Mouse (Mus musculus): ENCODE measurements around the gene Rnf224.
A peak's percentile ranks its signal among the peaks of the same experiment; 100 is the strongest.
"Not testable (repeated sequence)": the region's sequence is repeated elsewhere in the genome, so short reads cannot be mapped to it uniquely, and the experiment has no call there.

Gene Rnf224

GRCm38 (mm10) chr2:25236614-25237013, at the start of gene Rnf224:
TSS of gene Rnf224 (minus strand) at chr2:25236787.
- DNase-seq (ENCODE audit: low spot score in 2 of 2): no peak

- no peak for DNase-seq (ENCODE audit: low spot score in 2 of 2)
Observed at GRCm38 (mm10) chr2:25286314-25286713, 49.7 kb upstream of the Rnf224 start.

GRCm38 (mm10) chr2:25285551-25285950, 49.0 kb upstream of the Rnf224 start:
- DNase-seq (ENCODE audit: low spot score in 2 of 2): no peak

- peak; percentile 85 to 94 for DNase-seq (ENCODE audit: low spot score in 2 of 2)
Observed at GRCm38 (mm10) chr2:25278928-25279882, 42.6 kb upstream of the Rnf224 start.

GRCm38 (mm10) chr2:25273010-25273409, 36.4 kb upstream of the Rnf224 start:
- no peak for DNase-seq (ENCODE audit: low spot score in 2 of 2)

GRCm38 (mm10) chr2:25272515-25272914, 35.9 kb upstream of the Rnf224 start:
- DNase-seq (ENCODE audit: low spot score in 2 of 2): no peak

GRCm38 (mm10) chr2:25271827-25272511, 35.4 kb upstream of the Rnf224 start, which contains the start of the genes Ssna1 and Anapc2:
TSS of gene Ssna1 (minus strand) at chr2:25272438.
TSS of gene Anapc2 (plus strand) at chr2:25272478.
- peak; percentile 98 to 99 for DNase-seq (ENCODE audit: low spot score in 2 of 2)

- DNase-seq (ENCODE audit: low spot score in 2 of 2): no peak
Observed at GRCm38 (mm10) chr2:25267746-25268309, 31.2 kb upstream of the Rnf224 start.

- no peak for DNase-seq (ENCODE audit: low spot score in 2 of 2)
Observed at GRCm38 (mm10) chr2:25267241-25267640, 30.7 kb upstream of the Rnf224 start.

- DNase-seq (ENCODE audit: low spot score in 2 of 2): no peak
Observed at GRCm38 (mm10) chr2:25266720-25267119, 30.1 kb upstream of the Rnf224 start.

- DNase-seq (ENCODE audit: low spot score in 2 of 2): no peak
Observed at GRCm38 (mm10) chr2:25265897-25266656, 29.5 kb upstream of the Rnf224 start.

GRCm38 (mm10) chr2:25264851-25265250, 28.3 kb upstream of the Rnf224 start:
- no peak for DNase-seq (ENCODE audit: low spot score in 2 of 2)

- DNase-seq (ENCODE audit: low spot score in 2 of 2): no peak
Observed at GRCm38 (mm10) chr2:25264286-25264660, 27.7 kb upstream of the Rnf224 start.

- no peak for DNase-seq (ENCODE audit: low spot score in 2 of 2)
Observed at GRCm38 (mm10) chr2:25263623-25264285, 27.2 kb upstream of the Rnf224 start.

GRCm38 (mm10) chr2:25262795-25263622, 26.4 kb upstream of the Rnf224 start:
- DNase-seq (ENCODE audit: low spot score in 2 of 2): peak; percentile 59 to 81

GRCm38 (mm10) chr2:25262291-25262767, 25.7 kb upstream of the Rnf224 start, which contains the start of gene Tprn:
TSS of gene Tprn (plus strand) at chr2:25262618.
- peak; percentile 96 for DNase-seq (ENCODE audit: low spot score in 2 of 2)

- DNase-seq (ENCODE audit: low spot score in 2 of 2): no peak
Observed at GRCm38 (mm10) chr2:25261870-25262269, 25.3 kb upstream of the Rnf224 start.

GRCm38 (mm10) chr2:25258887-25259286, 22.3 kb upstream of the Rnf224 start:
- no peak for DNase-seq (ENCODE audit: low spot score in 2 of 2)

- DNase-seq (ENCODE audit: low spot score in 2 of 2): not testable (repeated sequence)
Observed at GRCm38 (mm10) chr2:25257250-25257649, 20.7 kb upstream of the Rnf224 start.

Data from spleen, postnatal 4 days (tissue).